Mouse (Mus musculus): ENCODE measurements around the gene Dab2ip. TPM values are rescaled to one million over a fixed set of nuclear protein-coding genes. Genes with fewer than 3 reads are reported as not detected.

The Dab2ip gene
- polyA plus RNA-seq, 1 experiment from 2014 or later: 57.8 TPM

- no peak overlapping the region for H3K9ac ChIP-seq
- no peak overlapping the region for H3K27ac ChIP-seq
- peaks cover 30% of the 10 kb centered on the region for H3K36me3 ChIP-seq
- H3K4me1 ChIP-seq: peaks cover 31% of the 10 kb centered on the region
- ATAC-seq (ENCODE audit: insufficient number of reproducible peaks, low FRiP score, low TSS enrichment, low read depth): no peak
- H3K4me3 ChIP-seq: no peak overlapping the region
- no peaks in the 10 kb centered on the region for H3K27me3 ChIP-seq
- H3K4me2 ChIP-seq: no peak overlapping the region
- no peaks in the 10 kb centered on the region for H3K9me3 ChIP-seq
- 73% methylated on average over 8 of the region's 8 CpGs for WGBS
Observed at GRCm38 (mm10) chr2:35646553-35646952, 88.5 kb downstream of the Dab2ip start.

- 38% methylated on average over 4 of the region's 4 CpGs for WGBS
Observed at GRCm38 (mm10) chr2:35649708-35650107, 91.6 kb downstream of the Dab2ip start.

GRCm38 (mm10) chr2:35651297-35651731 is 93.2 kb downstream of the Dab2ip start:
- H3K27me3 ChIP-seq: no peaks in the 10 kb centered on the region
- ATAC-seq (ENCODE audit: insufficient number of reproducible peaks, low FRiP score, low TSS enrichment, low read depth): no peak
- peaks cover 3% of the 10 kb centered on the region for H3K36me3 ChIP-seq
- H3K4me1 ChIP-seq: peaks cover 47% of the 10 kb centered on the region
- H3K4me3 ChIP-seq: no peak overlapping the region
- H3K9ac ChIP-seq: no peak overlapping the region
- H3K9me3 ChIP-seq: no peaks in the 10 kb centered on the region
- WGBS: 45% methylated on average over 6 of the region's 6 CpGs
- H3K4me2 ChIP-seq: no peak overlapping the region
- H3K27ac ChIP-seq: no peak overlapping the region

More at GRCm38 (mm10) chr2:35649708-35650107, 91.6 kb downstream of the Dab2ip start:
- Histone ChIP-seq H3K4me2 (no peak overlapping the region), H3K9ac (no peak overlapping the region), H3K9me3 (no peaks in the 10 kb centered on the region), H3K4me3 (no peak overlapping the region), H3K36me3 (peaks cover 16% of the 10 kb centered on the region), H3K27me3 (no peaks in the 10 kb centered on the region), H3K4me1 (peaks cover 33% of the 10 kb centered on the region), H3K27ac (no peak overlapping the region)
- peak; percentile 26; the same call in 1 of the 2 replicates for ATAC-seq (ENCODE audit: insufficient number of reproducible peaks, low FRiP score, low TSS enrichment, low read depth)

GRCm38 (mm10) chr2:35652984-35653383 is 94.9 kb downstream of the Dab2ip start:
- H3K9ac ChIP-seq: no peak overlapping the region
- no peak overlapping the region for H3K4me2 ChIP-seq
- WGBS: 76% methylated on average over 4 of the region's 4 CpGs
- peaks cover 57% of the 10 kb centered on the region for H3K4me1 ChIP-seq
- ATAC-seq (ENCODE audit: insufficient number of reproducible peaks, low FRiP score, low TSS enrichment, low read depth): no peak
- H3K27ac ChIP-seq: no peak overlapping the region
- no peaks in the 10 kb centered on the region for H3K27me3 ChIP-seq
- H3K9me3 ChIP-seq: no peaks in the 10 kb centered on the region
- no peak overlapping the region for H3K4me3 ChIP-seq
- H3K36me3 ChIP-seq: no peaks in the 10 kb centered on the region

GRCm38 (mm10) chr2:35654795-35655194 is 96.7 kb downstream of the Dab2ip start:
- ATAC-seq (ENCODE audit: insufficient number of reproducible peaks, low FRiP score, low TSS enrichment, low read depth): no peak
- Histone ChIP-seq H3K27me3 (no peaks in the 10 kb centered on the region), H3K4me3 (no peak overlapping the region), H3K9ac (no peak overlapping the region), H3K36me3 (no peaks in the 10 kb centered on the region), H3K27ac (no peak overlapping the region), H3K9me3 (no peaks in the 10 kb centered on the region), H3K4me1 (peaks cover 54% of the 10 kb centered on the region), H3K4me2 (no peak overlapping the region)
- WGBS: 89% methylated on average over 6 of the region's 6 CpGs

GRCm38 (mm10) chr2:35655996-35656395 is 97.9 kb downstream of the Dab2ip start:
- H3K27ac ChIP-seq: no peak overlapping the region
- 40% methylated on average over 8 of the region's 8 CpGs for WGBS
- H3K36me3 ChIP-seq: no peaks in the 10 kb centered on the region
- H3K9ac ChIP-seq: no peak overlapping the region
- peaks cover 49% of the 10 kb centered on the region for H3K4me1 ChIP-seq
- no peak overlapping the region for H3K4me2 ChIP-seq
- no peaks in the 10 kb centered on the region for H3K27me3 ChIP-seq
- no peak for ATAC-seq (ENCODE audit: insufficient number of reproducible peaks, low FRiP score, low TSS enrichment, low read depth)
- H3K4me3 ChIP-seq: no peak overlapping the region
- no peaks in the 10 kb centered on the region for H3K9me3 ChIP-seq

GRCm38 (mm10) chr2:35658311-35658710 is 100.2 kb downstream of the Dab2ip start:
- H3K4me1 ChIP-seq: peaks cover 52% of the 10 kb centered on the region
- no peak overlapping the region for H3K4me2 ChIP-seq
- H3K9me3 ChIP-seq: no peaks in the 10 kb centered on the region
- no peak overlapping the region for H3K27ac ChIP-seq
- 33% methylated on average over 3 of the region's 3 CpGs for WGBS
- no peaks in the 10 kb centered on the region for H3K27me3 ChIP-seq
- H3K36me3 ChIP-seq: no peaks in the 10 kb centered on the region
- ATAC-seq (ENCODE audit: insufficient number of reproducible peaks, low FRiP score, low TSS enrichment, low read depth): no peak
- no peak overlapping the region for H3K9ac ChIP-seq
- no peak overlapping the region for H3K4me3 ChIP-seq

- Histone ChIP-seq H3K4me1 (peaks cover 66% of the 10 kb centered on the region), H3K4me3 (no peak overlapping the region), H3K9ac (no peak overlapping the region), H3K27ac (no peak overlapping the region), H3K9me3 (no peaks in the 10 kb centered on the region), H3K4me2 (no peak overlapping the region), H3K36me3 (no peaks in the 10 kb centered on the region), H3K27me3 (no peaks in the 10 kb centered on the region)
- whole genome bisulfite sequencing: 83% methylated on average over 5 of the region's 5 CpGs
- no peak for ATAC-seq (ENCODE audit: insufficient number of reproducible peaks, low FRiP score, low TSS enrichment, low read depth)
Observed at GRCm38 (mm10) chr2:35659578-35660194, 101.6 kb downstream of the Dab2ip start.

- H3K4me2 ChIP-seq: peak overlapping the region; percentile 85
- H3K36me3 ChIP-seq: no peaks in the 10 kb centered on the region
- ATAC-seq (ENCODE audit: insufficient number of reproducible peaks, low FRiP score, low TSS enrichment, low read depth): peak; percentile 56
- H3K9me3 ChIP-seq: no peaks in the 10 kb centered on the region
- WGBS: 2% methylated on average over 11 of the region's 47 CpGs
- peak overlapping the region; percentile 78; the same call in 1 of the 2 replicates for H3K27ac ChIP-seq
- peak overlapping the region; percentile 71 for H3K4me3 ChIP-seq
- H3K4me1 ChIP-seq: peaks cover 60% of the 10 kb centered on the region
- H3K9ac ChIP-seq: peak overlapping the region; percentile 84; the same call in 1 of the 2 replicates
- no peaks in the 10 kb centered on the region for H3K27me3 ChIP-seq
Observed at GRCm38 (mm10) chr2:35660953-35661374, 102.9 kb downstream of the Dab2ip start.

GRCm38 (mm10) chr2:35661454-35662000 is 103.5 kb downstream of the Dab2ip start:
- Histone ChIP-seq H3K9me3 (no peaks in the 10 kb centered on the region), H3K4me1 (peaks cover 61% of the 10 kb centered on the region), H3K36me3 (no peaks in the 10 kb centered on the region), H3K4me2 (peak overlapping the region; percentile 85), H3K27ac (peak overlapping the region; percentile 78), H3K9ac (peak overlapping the region; percentile 84), H3K27me3 (no peaks in the 10 kb centered on the region), H3K4me3 (peak overlapping the region; percentile 71)
- peak; percentile 10; the same call in 1 of the 2 replicates for ATAC-seq (ENCODE audit: insufficient number of reproducible peaks, low FRiP score, low TSS enrichment, low read depth)
- under 1% methylated on average over 41 of the region's 51 CpGs for WGBS

GRCm38 (mm10) chr2:35662001-35662491 is 104.0 kb downstream of the Dab2ip start:
- 3% methylated on average over 24 of the region's 24 CpGs for WGBS
- Histone ChIP-seq H3K36me3 (no peaks in the 10 kb centered on the region), H3K9ac (peak overlapping the region; percentile 84), H3K9me3 (no peaks in the 10 kb centered on the region), H3K27me3 (no peaks in the 10 kb centered on the region), H3K4me1 (peaks cover 61% of the 10 kb centered on the region), H3K4me3 (peak overlapping the region; percentile 71), H3K27ac (peak overlapping the region; percentile 78), H3K4me2 (peak overlapping the region; percentile 85)
- peak; percentile 62; the same call in 1 of the 2 replicates for ATAC-seq (ENCODE audit: insufficient number of reproducible peaks, low FRiP score, low TSS enrichment, low read depth)
